Mouse (Mus musculus) liver, embryonic 15.5 days (tissue): Measurements from ENCODE around the gene Tcp11l1. TPM values are rescaled to one million over a fixed set of nuclear protein-coding genes. Genes with fewer than 3 reads are reported as not detected.

ENCODE experiments used
- ATAC-seq: fragments of 200-750 bp; cut with Nextera tagmentation; 2 replicates; pipeline ENCODE4 v1.8.0; 2017; ENCODE audit warnings: moderate number of reproducible peaks, mild to moderate bottlenecking, moderate library complexity; ENCODE audit not compliant: insufficient read depth
- H3K27ac ChIP-seq: fragments of 300-500 bp; sonication (generic); replicated peaks from 2 replicates; pipeline ENCODE4 v1.5.1; 2015; ENCODE audit warnings: mild to moderate bottlenecking, inconsistent platforms
- H3K27me3 ChIP-seq: fragments of 300-500 bp; sonication (generic); 2 replicates; pipeline ENCODE4 v1.6.1; 2015; ENCODE audit warnings: mild to moderate bottlenecking, inconsistent platforms
- H3K36me3 ChIP-seq: fragments of 300-500 bp; sonication (generic); replicated peaks from 2 replicates; pipeline ENCODE4 v1.6.1; 2015; ENCODE audit warnings: moderate library complexity, mild to moderate bottlenecking, inconsistent platforms
- H3K4me1 ChIP-seq: fragments of 300-500 bp; sonication (generic); replicated peaks from 2 replicates; pipeline ENCODE4 v1.6.1; 2015; ENCODE audit warnings: inconsistent platforms
- H3K4me2 ChIP-seq: fragments of 300-500 bp; sonication (generic); 2 replicates; pipeline ENCODE4 v1.6.1; 2015; ENCODE audit warnings: moderate library complexity, mild to moderate bottlenecking, inconsistent platforms
- H3K4me3 ChIP-seq: fragments of 300-500 bp; sonication (generic); replicated peaks from 2 replicates; pipeline ENCODE4 v1.5.1; 2015; ENCODE audit warnings: mild to moderate bottlenecking, inconsistent platforms
- H3K9ac ChIP-seq: fragments of 300-500 bp; sonication (generic); 2 replicates; pipeline ENCODE4 v1.6.1; 2015; ENCODE audit warnings: moderate library complexity, mild to moderate bottlenecking, inconsistent platforms
- H3K9me3 ChIP-seq: fragments of 300-500 bp; sonication (generic); replicated peaks from 2 replicates; pipeline ENCODE4 v1.6.1; 2016; ENCODE audit warnings: inconsistent platforms
- WGBS: fragments of 180-500 bp; shearing (Covaris S2); methylation state at CpG from one replicate; pipeline ENCODE4 v1.1.7; 2015; ENCODE audit warnings: mixed read lengths; ENCODE audit not compliant: insufficient replicate concordance; 5-methylcytosine and 5-hydroxymethylcytosine counted together
- polyA plus RNA-seq: library from polyadenylated mRNA; unstranded; fragments of >200 nt; fragmentation: Nextera tagmentation; extraction: Ambion mirVana; gene quantifications from 2 replicates; pipeline ENCODE4 v1.2.1, GENCODE M21; 2015

Gene Tcp11l1
- polyA plus RNA-seq = 4.9 and 5.1 TPM in 2 replicates

DNA sequence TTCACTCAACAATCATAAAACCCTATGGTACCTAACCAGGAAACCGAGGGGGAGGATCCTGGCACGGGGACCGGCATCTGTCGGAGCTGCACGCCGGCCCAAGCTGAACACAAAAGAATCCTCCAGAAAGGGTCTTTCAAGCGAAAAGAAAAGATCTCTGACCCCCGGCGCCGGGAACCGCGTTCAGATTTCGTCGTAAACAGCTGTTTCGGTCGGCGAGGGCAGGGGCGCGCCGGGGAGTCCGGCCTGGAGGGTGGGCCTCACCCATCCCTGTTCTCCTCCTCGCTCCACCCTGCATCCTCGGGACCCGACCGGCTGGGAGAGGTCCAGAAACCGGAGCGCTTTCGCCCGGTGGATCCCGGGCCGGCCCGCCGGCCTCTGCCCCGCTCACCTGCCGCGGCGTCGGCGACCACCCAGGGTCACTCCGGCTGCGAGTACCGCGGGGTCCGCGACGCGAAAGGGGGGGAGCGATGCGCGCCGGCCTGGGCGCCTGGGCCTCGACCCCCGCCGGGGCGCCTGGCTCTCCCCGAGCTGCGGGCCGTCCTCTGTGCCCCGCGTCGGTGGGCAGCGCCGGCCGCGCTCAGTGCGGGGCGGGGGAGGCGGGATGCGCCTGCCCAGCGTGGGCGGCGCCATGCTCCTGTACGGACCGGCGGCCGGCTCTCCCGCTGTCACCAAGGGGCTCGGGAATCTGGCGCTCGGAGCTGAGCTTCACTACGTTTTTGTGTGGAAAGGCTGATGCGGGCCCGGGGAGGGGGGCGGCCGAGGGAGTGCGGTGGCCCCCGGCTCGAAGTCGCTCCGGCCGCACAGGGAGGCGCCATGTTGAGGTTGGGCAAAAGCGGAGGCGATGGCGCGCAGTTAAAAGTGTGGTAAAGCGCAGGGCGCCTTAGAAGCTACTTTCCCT is at the start of gene Tcp11l1:
Gene Tcp11l1, minus strand, starts transcription at position 585 of the 901 bp plus-strand sequence.
- Histone ChIP-seq H3K4me2 (peak within 1 kb of the TSS; percentile 74), H3K9ac (peak within 1 kb of the TSS; percentile 43), H3K36me3 (no peaks in the 10 kb centered on the region), H3K27ac (no peak within 1 kb of the TSS), H3K4me1 (0 out of 2 replicates have a peak, but pooled peaks cover 6% of the 10 kb centered on the region), H3K27me3 (peaks cover 46% of the 10 kb centered on the region), H3K4me3 (peak within 1 kb of the TSS; percentile 66), H3K9me3 (no peaks in the 10 kb centered on the region)
- peak; percentile 66 for ATAC-seq
- WGBS = under 1% methylated on average over 94 of the region's 99 CpGs

DNA sequence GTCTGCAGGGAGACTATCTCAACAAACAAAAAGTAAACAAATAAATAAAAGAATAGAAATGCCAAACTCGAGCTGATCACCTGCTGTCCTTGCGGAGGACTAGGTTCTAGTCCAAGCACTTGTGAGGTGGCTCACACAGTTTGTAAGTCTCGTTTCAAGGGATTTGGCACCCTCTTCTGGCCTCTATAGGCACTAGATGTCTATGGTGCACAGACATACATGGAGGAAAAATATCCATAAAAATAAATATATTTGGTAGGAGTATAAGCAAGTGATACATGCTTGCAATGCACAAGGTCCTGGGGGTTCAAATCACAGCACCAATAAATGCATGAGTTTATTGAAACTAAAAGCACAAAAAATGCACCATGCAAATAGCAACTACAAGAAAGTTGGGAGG is 38.6 kb upstream of the Tcp11l1 start:
- no peak for ATAC-seq
- no peaks in the 10 kb centered on the region for H3K4me1 ChIP-seq
- no peaks in the 10 kb centered on the region for H3K9me3 ChIP-seq
- H3K27me3 ChIP-seq = no peaks in the 10 kb centered on the region
- 48% methylated on average over 3 of the region's 3 CpGs for WGBS
- H3K36me3 ChIP-seq = no peaks in the 10 kb centered on the region
- H3K9ac ChIP-seq = no peak overlapping the region
- H3K4me2 ChIP-seq = no peak overlapping the region
- H3K27ac ChIP-seq = no peak overlapping the region
- H3K4me3 ChIP-seq = no peak overlapping the region

DNA sequence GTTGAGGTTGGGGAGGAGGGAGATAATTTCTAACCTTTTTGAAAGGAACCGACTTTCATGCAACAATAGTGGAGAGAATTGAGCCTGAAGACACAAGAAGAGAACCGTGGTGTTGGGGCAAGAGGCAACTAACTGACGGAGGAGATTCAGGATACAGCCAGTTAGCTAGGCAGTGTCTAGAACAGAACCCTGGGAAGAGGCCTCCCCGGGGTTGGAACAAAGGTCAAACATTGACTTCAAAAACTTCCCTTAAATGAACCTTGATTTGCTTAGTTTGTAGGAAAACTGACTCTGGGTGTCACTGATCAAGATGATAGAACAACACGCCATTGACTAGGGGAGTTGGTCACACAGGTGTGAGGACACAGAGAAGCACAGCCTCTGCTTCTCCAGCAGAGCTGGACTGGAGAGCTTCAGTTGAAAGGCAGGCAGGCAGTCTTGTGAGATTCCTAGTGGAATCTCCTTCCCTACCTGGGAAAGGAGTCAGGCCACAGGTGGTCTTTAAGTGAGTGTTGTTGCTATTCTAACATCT is 36.7 kb upstream of the Tcp11l1 start:
- ATAC-seq = no peak
- whole genome bisulfite sequencing = 45% methylated on average over 5 of the region's 5 CpGs
- no peak overlapping the region for H3K27ac ChIP-seq

DNA sequence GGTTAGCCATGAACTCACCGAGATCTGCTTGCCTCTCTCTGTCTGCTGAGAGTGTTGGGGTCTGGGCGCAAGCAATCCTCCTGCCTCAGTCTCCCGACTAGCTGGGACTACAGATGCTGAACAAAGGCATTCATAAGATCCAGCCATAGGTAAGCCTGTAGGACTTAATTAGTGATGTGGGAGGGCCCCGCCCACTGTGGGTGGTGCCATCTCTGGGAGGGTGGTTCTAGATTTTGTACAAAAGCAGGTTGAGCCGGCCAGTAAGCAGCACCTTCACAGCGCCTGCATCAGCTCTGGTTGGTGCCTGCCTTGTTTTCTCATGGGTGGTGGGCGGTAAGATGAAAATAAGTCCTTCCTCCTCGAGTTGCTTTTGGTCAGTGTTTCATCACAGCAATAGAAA is 34.3 kb upstream of the Tcp11l1 start:
- Histone ChIP-seq H3K4me1 (0 out of 2 replicates have a peak, but pooled peaks cover 3% of the 10 kb centered on the region), H3K9ac (no peak overlapping the region), H3K4me2 (no peak overlapping the region), H3K9me3 (no peaks in the 10 kb centered on the region), H3K27ac (no peak overlapping the region), H3K4me3 (no peak overlapping the region), H3K27me3 (peaks cover 37% of the 10 kb centered on the region), H3K36me3 (no peaks in the 10 kb centered on the region)
- 41% methylated on average over 8 of the region's 8 CpGs for WGBS
- ATAC-seq = no peak

More for the DNA sequence above, 36.7 kb upstream of the Tcp11l1 start:
- Histone ChIP-seq H3K4me3 (no peak overlapping the region), H3K9me3 (no peaks in the 10 kb centered on the region), H3K27me3 (peaks cover 13% of the 10 kb centered on the region), H3K4me2 (no peak overlapping the region), H3K9ac (no peak overlapping the region), H3K4me1 (no peaks in the 10 kb centered on the region), H3K36me3 (no peaks in the 10 kb centered on the region)

DNA sequence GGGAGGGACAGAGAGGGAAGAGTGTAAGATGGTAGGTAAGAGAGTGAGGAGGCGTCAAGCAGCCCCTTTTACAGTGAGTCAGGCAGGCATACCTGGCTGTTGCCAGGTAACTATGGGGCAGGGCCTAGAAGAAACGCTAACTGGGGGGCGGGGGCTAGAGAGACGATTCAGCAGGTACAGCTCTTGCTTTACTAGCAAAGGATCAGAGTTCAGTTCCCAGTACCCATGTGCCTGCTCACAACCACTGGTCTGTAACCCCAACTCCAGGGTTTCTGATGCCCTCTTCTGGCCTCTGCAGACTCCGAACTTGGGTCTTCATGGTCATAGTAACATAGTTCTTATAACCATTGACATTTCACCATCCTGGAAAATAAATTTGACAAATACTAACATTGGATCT is 32.0 kb upstream of the Tcp11l1 start:
- Histone ChIP-seq H3K36me3 (no peaks in the 10 kb centered on the region), H3K27me3 (peaks cover 45% of the 10 kb centered on the region), H3K9ac (no peak overlapping the region), H3K27ac (no peak overlapping the region), H3K9me3 (no peaks in the 10 kb centered on the region), H3K4me1 (0 out of 2 replicates have a peak, but pooled peaks cover 3% of the 10 kb centered on the region), H3K4me2 (no peak overlapping the region), H3K4me3 (no peak overlapping the region)
- WGBS = 48% methylated on average over 5 of the region's 5 CpGs
- ATAC-seq = no peak

DNA sequence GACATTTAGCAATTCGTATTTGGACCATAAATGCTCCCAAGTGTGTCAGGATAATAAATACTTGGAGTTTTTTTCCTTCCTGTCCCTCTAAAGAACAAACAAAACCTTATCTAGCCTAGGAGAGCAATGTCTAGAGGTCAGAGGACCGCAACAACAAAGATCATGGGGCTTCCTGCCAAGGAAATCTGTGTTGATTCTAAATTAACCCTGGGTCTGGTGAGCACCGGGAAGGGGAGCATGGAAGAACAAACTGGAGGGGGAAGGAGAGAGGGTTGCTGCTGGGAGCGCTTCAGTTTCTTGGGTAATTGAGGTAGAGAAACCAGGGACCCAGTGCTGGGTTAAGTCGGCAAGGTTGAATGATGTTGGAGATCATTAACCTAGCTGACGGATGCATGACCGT is 31.2 kb upstream of the Tcp11l1 start:
- H3K27me3 ChIP-seq = peaks cover 45% of the 10 kb centered on the region
- H3K4me3 ChIP-seq = peak overlapping the region; percentile 63; the same call in 1 of the 2 replicates
- no peaks in the 10 kb centered on the region for H3K9me3 ChIP-seq
- 0 out of 2 replicates have a peak, but pooled peaks cover 3% of the 10 kb centered on the region for H3K4me1 ChIP-seq
- peak; percentile 59 for ATAC-seq
- no peak overlapping the region for H3K9ac ChIP-seq
- peak overlapping the region; percentile 76 for H3K4me2 ChIP-seq
- WGBS = 16% methylated on average over 7 of the region's 7 CpGs
- peak overlapping the region; percentile 64; the same call in 1 of the 2 replicates for H3K27ac ChIP-seq
- no peaks in the 10 kb centered on the region for H3K36me3 ChIP-seq

DNA sequence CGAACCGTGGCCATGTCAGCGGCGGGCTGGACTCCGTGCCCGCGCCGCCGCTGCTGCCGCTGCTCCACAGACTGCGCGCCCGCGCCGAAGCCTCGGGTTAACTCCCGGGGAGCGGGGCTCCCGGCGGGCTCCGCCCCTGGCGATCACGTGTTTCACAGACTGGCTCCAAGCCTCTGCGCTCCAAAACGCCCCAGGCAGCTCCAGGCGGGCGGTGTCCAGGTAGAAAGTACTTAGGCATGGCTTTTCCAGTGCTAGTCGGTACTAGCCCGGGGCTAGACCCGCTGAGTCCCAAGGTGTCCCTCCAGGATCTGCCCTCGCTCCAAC is 30.7 kb upstream of the Tcp11l1 start, which contains the start of gene Depdc7:
Gene Depdc7, minus strand, starts transcription at position 138 of the 324 bp plus-strand sequence.
- no peaks in the 10 kb centered on the region for H3K9me3 ChIP-seq

DNA sequence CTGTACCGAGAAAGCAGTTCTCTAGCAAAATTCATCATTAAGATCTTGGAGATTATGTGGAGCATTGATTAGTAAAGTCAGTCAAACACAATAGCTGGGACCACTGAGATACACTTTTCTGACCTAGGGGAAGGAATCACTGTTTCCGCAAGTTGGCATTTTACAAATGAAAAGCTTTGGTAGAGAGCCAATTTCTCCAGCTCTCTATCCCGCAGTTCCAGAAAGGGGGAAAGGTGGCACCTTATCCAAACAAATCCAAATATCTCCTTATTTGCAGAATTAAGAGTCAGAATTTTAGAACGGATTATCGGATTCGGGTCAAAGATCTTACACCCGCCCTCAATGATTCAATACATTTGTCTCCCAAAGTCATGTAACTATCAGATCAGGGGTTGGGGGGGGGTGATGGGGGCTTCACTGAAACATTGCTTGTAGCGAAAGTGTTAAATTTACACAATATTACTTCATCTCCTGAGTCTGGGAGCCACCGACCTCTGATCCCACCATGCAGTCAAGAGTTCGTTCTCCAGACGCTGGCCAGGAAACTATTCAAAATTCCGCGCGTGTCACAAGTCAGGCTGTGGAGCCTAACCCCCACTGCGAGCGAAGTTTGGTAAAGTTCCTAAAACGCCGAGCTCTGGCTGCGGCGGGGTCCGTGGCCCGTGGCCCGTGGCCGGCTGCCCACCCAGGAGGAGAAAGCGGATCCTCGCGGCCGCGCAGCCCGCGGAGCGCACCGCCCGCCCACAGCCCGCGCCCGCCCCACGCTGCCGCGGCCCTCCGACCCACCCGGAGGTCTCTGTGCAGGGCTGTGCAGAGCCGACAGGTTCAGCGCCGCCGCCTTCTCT is 30.1 kb upstream of the Tcp11l1 start:
- no peaks in the 10 kb centered on the region for H3K36me3 ChIP-seq
- ATAC-seq = no peak
- 6% methylated on average over 46 of the region's 46 CpGs for WGBS
- peak overlapping the region; percentile 63 for H3K4me3 ChIP-seq
- peaks cover 45% of the 10 kb centered on the region for H3K27me3 ChIP-seq
- peak overlapping the region; percentile 76 for H3K4me2 ChIP-seq
- peak overlapping the region; percentile 64 for H3K9ac ChIP-seq
- H3K27ac ChIP-seq = peak overlapping the region; percentile 51; the same call in 1 of the 2 replicates
- H3K4me1 ChIP-seq = 0 out of 2 replicates have a peak, but pooled peaks cover 3% of the 10 kb centered on the region
- H3K9me3 ChIP-seq = no peaks in the 10 kb centered on the region

More for the DNA sequence above, 30.7 kb upstream of the Tcp11l1 start, which contains the start of gene Depdc7:
- peak within 1 kb of the TSS; percentile 63 for H3K4me3 ChIP-seq
- H3K9ac ChIP-seq = peak within 1 kb of the TSS; percentile 64
- H3K27me3 ChIP-seq = peaks cover 45% of the 10 kb centered on the region
- H3K27ac ChIP-seq = peak within 1 kb of the TSS; percentile 64
- no peaks in the 10 kb centered on the region for H3K36me3 ChIP-seq
- H3K4me1 ChIP-seq = 0 out of 2 replicates have a peak, but pooled peaks cover 3% of the 10 kb centered on the region
- whole genome bisulfite sequencing = 0% methylated on average over 31 of the region's 31 CpGs
- H3K4me2 ChIP-seq = peak within 1 kb of the TSS; percentile 76
- peak; percentile 83 for ATAC-seq

DNA sequence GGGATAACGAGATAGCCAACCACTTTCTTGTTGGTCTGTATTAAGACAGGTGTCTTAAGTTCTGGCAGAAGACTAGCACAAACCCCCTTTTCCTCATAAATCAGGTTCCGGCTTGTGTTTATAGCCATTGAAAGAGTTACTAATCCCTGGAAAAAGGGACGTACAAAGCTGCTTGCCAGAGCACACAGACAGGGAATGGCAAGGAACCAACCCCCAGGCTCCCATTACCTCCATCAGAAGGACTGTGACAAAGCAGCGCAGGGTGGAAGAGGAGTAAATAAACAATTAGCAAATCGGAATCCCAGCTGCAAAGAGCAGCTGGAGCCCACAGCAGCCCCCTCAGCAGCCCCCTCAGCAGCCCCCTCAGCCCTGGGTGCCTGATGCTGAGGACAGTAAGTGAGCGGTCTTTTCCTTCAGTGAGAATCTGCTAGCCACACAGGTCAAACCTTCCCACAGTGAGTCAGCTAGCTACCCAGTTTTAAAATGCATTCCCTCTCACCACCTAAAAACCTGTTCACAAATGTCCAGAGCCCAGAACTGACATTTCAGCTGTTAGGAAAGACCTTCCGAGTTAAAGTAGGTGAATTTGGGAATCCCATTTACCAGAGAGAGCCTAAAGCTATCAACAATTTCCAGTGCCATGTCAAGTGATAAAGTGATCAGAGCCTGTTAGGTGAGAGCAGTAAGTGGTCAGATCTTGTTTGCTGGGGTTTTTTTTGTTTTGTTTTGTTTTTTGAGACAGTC is 29.2 kb upstream of the Tcp11l1 start:
- no peak overlapping the region for H3K27ac ChIP-seq
- H3K4me3 ChIP-seq = peak overlapping the region; percentile 63
- no peaks in the 10 kb centered on the region for H3K36me3 ChIP-seq
- WGBS = 48% methylated on average over 7 of the region's 7 CpGs
- 0 out of 2 replicates have a peak, but pooled peaks cover 4% of the 10 kb centered on the region for H3K4me1 ChIP-seq
- H3K9me3 ChIP-seq = no peaks in the 10 kb centered on the region
- no peak overlapping the region for H3K9ac ChIP-seq
- no peak for ATAC-seq
- H3K27me3 ChIP-seq = peaks cover 45% of the 10 kb centered on the region
- peak overlapping the region; percentile 76 for H3K4me2 ChIP-seq
